Comparison of ENCODE assay signal across 8 mouse cellular contexts in genomic region chr7:111029046-111029553, GRCm38 (mm10). TPM values are rescaled to one million over a fixed set of nuclear protein-coding genes. Genes with fewer than 3 reads are reported as not detected.
DNase-seq lines count a peak whose midpoint lies in the region; ATAC-seq lines count a peak whose summit lies in the region.

No protein-coding gene starts in this region.

- H3K4me2 ChIP-seq in embryonic facial prominence, embryonic 11.5 days (ENCODE audit: low read depth, low read length), result peak overlapping the region; percentile 57
- peak overlapping the region; percentile 57 for H3K4me2 ChIP-seq in intestine, embryonic 14.5 days (ENCODE audit: low read length)
- H3K4me2 ChIP-seq in midbrain, embryonic 11.5 days, result peak overlapping the region; percentile 85

- H3K4me1 ChIP-seq in embryonic facial prominence, embryonic 11.5 days (ENCODE audit: control insufficient read depth, insufficient read depth, low read length), result no peaks in the 10 kb centered on the region
- H3K4me1 ChIP-seq in intestine, embryonic 14.5 days (replicated peaks; ENCODE audit: control insufficient read depth, insufficient read depth, low read length), result peaks cover 13% of the 10 kb centered on the region
- H3K4me1 ChIP-seq in midbrain, embryonic 11.5 days (ENCODE audit: control insufficient read depth, insufficient read depth, low read length), result peaks cover 11% of the 10 kb centered on the region; the same call in 1 of the 2 replicates

- H3K4me3 ChIP-seq in embryonic facial prominence, embryonic 11.5 days (ENCODE audit: low read depth, low read length), result peak overlapping the region; percentile 67
- peak overlapping the region; percentile 87 for H3K4me3 ChIP-seq in intestine, embryonic 14.5 days (ENCODE audit: low read depth, low read length)
- peak overlapping the region; percentile 94 for H3K4me3 ChIP-seq in midbrain, embryonic 11.5 days (ENCODE audit: low read depth, low read length)

- WGBS in embryonic facial prominence, embryonic 11.5 days, result under 1% methylated on average over 29 of the region's 29 CpGs
- under 1% methylated on average over 29 of the region's 29 CpGs for WGBS in intestine, embryonic 14.5 days
- WGBS in midbrain, embryonic 11.5 days, result under 1% methylated on average over 29 of the region's 29 CpGs

- intact Hi-C loops in left cerebral cortex, postnatal 14 days (cut with DNase I), result no loop called here

- peak; percentile 53 for ATAC-seq in embryonic facial prominence, embryonic 11.5 days (replicated peaks; ENCODE audit: insufficient number of reproducible peaks, low FRiP score, low TSS enrichment, low read depth)
- peak; percentile 34; the same call in 1 of the 2 replicates for ATAC-seq in intestine, embryonic 14.5 days (replicated peaks; ENCODE audit: low FRiP score, low TSS enrichment, low read depth)
- peak; percentile 51 for ATAC-seq in midbrain, embryonic 11.5 days (ENCODE audit: low FRiP score)

- peak; percentile 33 to 52 for DNase-seq in kidney, postnatal 36 days
- no peak for DNase-seq in kidney, adult 8-10 months
- no peak for DNase-seq in embryonic facial prominence, embryonic 11.5 days (ENCODE audit: low spot score)
- DNase-seq in intestine, embryonic 14.5 days (ENCODE audit: low spot score), result no peak
- DNase-seq in midbrain, embryonic 11.5 days (ENCODE audit: low spot score, missing footprints), result no peak
- no peak for DNase-seq in left cerebral cortex, postnatal 14 days (ENCODE audit: low spot score in 2 of 2)
- DNase-seq in cerebellum, postnatal 10 days, result no peak
- no peak for DNase-seq in right cerebral cortex, adult 2 months (ENCODE audit: low spot score in 2 of 2)

- peak overlapping the region; percentile 69 for H3K9ac ChIP-seq in embryonic facial prominence, embryonic 11.5 days (replicated peaks; ENCODE audit: low read length)
- peak overlapping the region; percentile 69 for H3K9ac ChIP-seq in intestine, embryonic 14.5 days (ENCODE audit: low read length)
- H3K9ac ChIP-seq in midbrain, embryonic 11.5 days (ENCODE audit: low read length), result peak overlapping the region; percentile 88

- H3K27ac ChIP-seq in embryonic facial prominence, embryonic 11.5 days (replicated peaks; ENCODE audit: low read depth, low read length), result peak overlapping the region; percentile 1; the same call in 1 of the 2 replicates
- H3K27ac ChIP-seq in intestine, embryonic 14.5 days (ENCODE audit: low read depth), result peak overlapping the region; percentile 94
- H3K27ac ChIP-seq in midbrain, embryonic 11.5 days (ENCODE audit: low read depth, low read length), result peak overlapping the region; percentile 80

- H3K9me3 ChIP-seq in embryonic facial prominence, embryonic 11.5 days (replicated peaks; ENCODE audit: control insufficient read depth, low read length), result no peaks in the 10 kb centered on the region
- H3K9me3 ChIP-seq in intestine, embryonic 14.5 days (ENCODE audit: control insufficient read depth, low read length), result no peaks in the 10 kb centered on the region
- H3K9me3 ChIP-seq in midbrain, embryonic 11.5 days (ENCODE audit: control insufficient read depth, low read length), result no peaks in the 10 kb centered on the region

- H3K27me3 ChIP-seq in embryonic facial prominence, embryonic 11.5 days (ENCODE audit: control insufficient read depth, insufficient read depth, low read length), result no peaks in the 10 kb centered on the region
- no peaks in the 10 kb centered on the region for H3K27me3 ChIP-seq in intestine, embryonic 14.5 days (replicated peaks; ENCODE audit: control insufficient read depth, insufficient read depth, low read length)
- no peaks in the 10 kb centered on the region for H3K27me3 ChIP-seq in midbrain, embryonic 11.5 days (ENCODE audit: control insufficient read depth, insufficient read depth, low read length)

- H3K36me3 ChIP-seq in embryonic facial prominence, embryonic 11.5 days (replicated peaks; ENCODE audit: control insufficient read depth, insufficient read depth, low read depth, low read length), result no peaks in the 10 kb centered on the region; the same call in 1 of the 2 replicates
- peaks cover 36% of the 10 kb centered on the region for H3K36me3 ChIP-seq in intestine, embryonic 14.5 days (ENCODE audit: control insufficient read depth, insufficient read depth, low read length)
- H3K36me3 ChIP-seq in midbrain, embryonic 11.5 days (ENCODE audit: control insufficient read depth, insufficient read depth, low read length), result peaks cover 1% of the 10 kb centered on the region; the same call in 1 of the 2 replicates

RNA-seq across cellular contexts. Expression of gene Ctr9, which starts 0.3 kb away (rescaled TPM):
- 82.7 and 88.1 TPM in 2 replicates for polyA plus RNA-seq in embryonic facial prominence, embryonic 11.5 days (2014; fragmentation: Nextera tagmentation; extraction: Ambion mirVana)
- polyA plus RNA-seq in intestine, embryonic 14.5 days (2014; fragmentation: Nextera tagmentation; extraction: Ambion mirVana), result 54.0 and 61.2 TPM in 2 replicates
- 84.2 and 92.4 TPM in 2 replicates for polyA plus RNA-seq in midbrain, embryonic 11.5 days (2014; fragmentation: Nextera tagmentation; extraction: Ambion mirVana)
- 10 to 100 TPM; 42.5 to 48.1 TPM for total RNA-seq in left cerebral cortex, postnatal 14 days (2021)

RNA-seq across cellular contexts. Expression of gene Mrvi1, which starts 46.8 kb away (rescaled TPM):
- 1.7 and 2.5 TPM in 2 replicates for polyA plus RNA-seq in embryonic facial prominence, embryonic 11.5 days (2014; fragmentation: Nextera tagmentation; extraction: Ambion mirVana)
- 33.1 and 33.4 TPM in 2 replicates for polyA plus RNA-seq in intestine, embryonic 14.5 days (2014; fragmentation: Nextera tagmentation; extraction: Ambion mirVana)
- polyA plus RNA-seq in midbrain, embryonic 11.5 days (2014; fragmentation: Nextera tagmentation; extraction: Ambion mirVana), result 1.9 and 2.2 TPM in 2 replicates
- 1 to 10 TPM; 2.5 to 3.6 TPM for total RNA-seq in left cerebral cortex, postnatal 14 days (2021)

RNA-seq across cellular contexts. Expression of gene Eif4g2, which starts 53.7 kb away (rescaled TPM):
- 1,788 and 1,988 TPM in 2 replicates for polyA plus RNA-seq in embryonic facial prominence, embryonic 11.5 days (2014; fragmentation: Nextera tagmentation; extraction: Ambion mirVana)
- polyA plus RNA-seq in intestine, embryonic 14.5 days (2014; fragmentation: Nextera tagmentation; extraction: Ambion mirVana), result 833 and 948 TPM in 2 replicates
- 2,057 and 2,255 TPM in 2 replicates for polyA plus RNA-seq in midbrain, embryonic 11.5 days (2014; fragmentation: Nextera tagmentation; extraction: Ambion mirVana)
- total RNA-seq in left cerebral cortex, postnatal 14 days (2021), result 100 to 1,000 TPM; 725 to 796 TPM

Comparison
In these comparisons a context has a peak if more than half of its experiments do, and no peak if none do; other contexts are left out.
1. DNase-seq: peak in kidney, postnatal 36 days (2 of 2); none in kidney, adult 8-10 months (0 of 2), embryonic facial prominence, embryonic 11.5 days (single experiment), intestine, embryonic 14.5 days (single experiment), midbrain, embryonic 11.5 days (single experiment), left cerebral cortex, postnatal 14 days (0 of 2), cerebellum, postnatal 10 days (0 of 2) and right cerebral cortex, adult 2 months (0 of 2).
2. H3K27ac ChIP-seq: peak in every context shown above with its lines; median percentile 94 in intestine, embryonic 14.5 days; 80 in midbrain, embryonic 11.5 days; 1 in embryonic facial prominence, embryonic 11.5 days.
3. Peak in every context shown above with its lines, with median percentiles within 50 percentile points of each other: ATAC-seq, H3K4me2 ChIP-seq, H3K4me3 ChIP-seq and H3K9ac ChIP-seq.